Mouse (Mus musculus): ENCODE results near the gene Cdca5.
A peak's percentile ranks its signal among the peaks of the same experiment; 100 is the strongest.
"Not testable (repeated sequence)": the region's sequence is repeated elsewhere in the genome, so short reads cannot be mapped to it uniquely, and the experiment has no call there.

Cdca5 gene

DNA sequence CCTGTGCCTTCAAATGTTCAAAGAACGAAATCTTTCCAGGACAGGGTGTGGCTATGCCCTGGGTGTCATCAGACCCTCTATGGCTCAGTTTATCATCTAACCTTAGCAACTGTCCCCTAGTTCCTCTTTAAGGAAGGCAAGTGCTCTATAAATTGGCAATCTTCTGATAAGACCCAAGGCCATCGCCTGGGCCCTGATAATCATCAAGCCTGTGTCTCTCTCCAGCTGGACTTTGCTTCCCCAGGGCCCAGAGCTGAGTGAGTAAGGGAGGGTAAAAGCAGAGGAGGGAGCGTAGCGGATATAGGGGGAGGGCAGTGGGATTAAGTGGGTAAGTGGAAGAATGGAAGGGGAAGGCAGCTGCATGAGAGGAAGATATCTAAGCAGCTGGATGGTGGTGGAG is 19.7 kb downstream of the Cdca5 start:
- no peak for DNase-seq (ENCODE audit: low read depth, low spot score)

DNA sequence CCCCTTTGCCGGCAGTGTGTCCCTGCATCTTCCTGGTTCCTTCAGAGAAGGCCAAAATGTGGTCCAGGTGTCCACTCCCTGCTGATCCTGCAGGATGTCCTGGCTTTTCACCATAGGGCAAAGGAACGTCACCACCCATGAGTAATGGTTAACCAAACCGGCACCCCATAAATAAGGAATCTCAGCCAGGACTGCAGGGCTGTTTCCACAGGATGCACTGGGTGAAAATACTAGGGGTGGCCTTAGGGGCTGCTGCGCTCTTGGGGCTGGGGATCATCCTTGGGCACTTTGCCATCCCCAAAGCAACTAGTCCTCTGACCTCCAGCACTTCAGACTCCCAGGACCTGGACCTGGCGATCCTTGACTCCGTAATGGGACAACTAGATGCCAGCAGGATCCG is 20.8 kb downstream of the Cdca5 start, which contains the start of gene Naaladl1:
Naaladl1 (plus strand) TSS at position 197 of the 400 bp plus-strand sequence.
- DNase-seq (ENCODE audit: low read depth, low spot score) = no peak

DNA sequence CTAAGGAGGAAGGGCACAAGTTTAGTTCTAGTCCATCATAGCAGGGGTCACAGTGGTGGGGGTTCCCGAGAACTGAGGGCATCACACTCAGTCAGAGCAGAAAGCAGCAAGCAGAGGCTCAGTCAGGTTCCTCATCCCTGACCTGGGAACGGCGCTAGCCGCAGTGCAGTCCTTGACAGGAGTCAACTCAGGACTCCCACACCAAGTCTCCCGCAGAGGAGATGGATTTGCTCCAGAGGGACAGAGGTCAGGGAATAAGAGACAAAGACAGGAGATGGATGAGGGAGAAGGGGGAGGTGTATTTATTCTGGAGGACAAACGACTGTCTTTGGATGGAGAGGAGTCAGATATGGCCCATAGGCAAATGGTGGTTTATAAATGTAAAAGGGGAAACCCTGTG is 28.3 kb downstream of the Cdca5 start:
- DNase-seq (ENCODE audit: low read depth, low spot score) = no peak

DNA sequence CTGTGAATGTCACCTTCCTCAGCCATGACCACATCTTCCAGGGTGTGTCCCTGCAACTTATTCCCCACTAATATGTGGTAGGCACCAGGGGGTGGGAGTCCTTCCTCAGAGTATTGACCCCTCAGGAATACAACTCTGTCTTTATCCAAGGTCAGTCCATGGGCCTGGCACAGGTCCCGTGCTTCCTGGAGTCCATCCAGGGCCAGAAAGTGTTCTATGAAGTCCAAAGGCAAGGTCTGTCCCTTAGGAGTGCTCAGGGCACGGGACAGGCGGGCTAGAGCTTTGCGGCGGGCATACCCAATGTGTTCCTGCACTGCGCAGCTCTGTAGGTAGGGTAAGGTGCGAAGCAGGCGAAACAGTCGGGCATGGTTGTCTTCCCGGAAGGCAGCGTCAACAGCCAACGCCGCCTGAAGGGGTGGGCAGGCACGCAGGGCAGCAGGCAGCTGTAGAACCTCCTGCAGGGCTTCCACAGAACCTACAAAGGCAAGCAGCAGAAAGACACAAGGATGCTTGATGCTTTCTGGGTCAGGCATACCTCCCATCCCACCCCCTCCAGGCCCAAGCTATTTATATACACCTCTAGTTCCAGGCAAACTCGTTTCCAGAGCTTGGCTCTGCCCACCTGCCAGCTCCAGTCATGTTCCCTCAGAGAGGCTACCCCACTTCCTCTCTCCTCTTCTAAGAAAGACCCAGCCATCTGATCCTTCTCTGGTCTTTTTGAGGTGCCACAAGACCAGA is 31.5 kb downstream of the Cdca5 start:
- no peak for DNase-seq (ENCODE audit: low read depth, low spot score)

DNA sequence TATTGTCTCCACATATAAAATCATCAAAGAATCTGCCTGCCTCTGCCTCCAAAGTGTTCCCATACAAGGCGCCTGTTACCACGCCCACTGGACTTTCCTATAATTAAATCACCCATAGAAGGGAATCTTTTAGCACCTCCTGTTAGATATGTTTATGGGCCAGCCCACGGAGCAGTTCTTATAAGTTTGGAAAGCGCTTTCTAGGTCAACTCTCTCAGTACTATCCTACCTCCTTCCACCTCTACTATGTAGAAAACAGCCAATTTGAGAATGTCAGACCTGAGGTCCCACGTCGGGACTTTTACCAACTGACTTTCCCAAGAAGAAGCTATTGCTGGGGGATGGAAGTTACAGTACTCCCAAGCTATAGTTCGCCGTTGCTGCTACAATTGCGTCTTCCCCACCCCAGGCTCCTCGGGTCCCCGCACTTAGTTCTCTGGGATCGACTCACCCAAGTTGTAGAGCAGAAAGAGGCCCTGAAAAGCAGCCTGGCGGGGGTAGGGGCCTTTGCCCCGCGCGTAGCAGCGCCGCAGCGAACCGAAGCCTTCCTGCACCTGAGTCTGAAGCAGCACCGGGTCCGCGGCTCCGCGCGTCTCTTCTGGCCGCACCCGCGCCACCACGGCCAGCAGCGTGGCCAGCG is 32.7 kb downstream of the Cdca5 start:
- DNase-seq (ENCODE audit: low read depth, low spot score) = no peak

DNA sequence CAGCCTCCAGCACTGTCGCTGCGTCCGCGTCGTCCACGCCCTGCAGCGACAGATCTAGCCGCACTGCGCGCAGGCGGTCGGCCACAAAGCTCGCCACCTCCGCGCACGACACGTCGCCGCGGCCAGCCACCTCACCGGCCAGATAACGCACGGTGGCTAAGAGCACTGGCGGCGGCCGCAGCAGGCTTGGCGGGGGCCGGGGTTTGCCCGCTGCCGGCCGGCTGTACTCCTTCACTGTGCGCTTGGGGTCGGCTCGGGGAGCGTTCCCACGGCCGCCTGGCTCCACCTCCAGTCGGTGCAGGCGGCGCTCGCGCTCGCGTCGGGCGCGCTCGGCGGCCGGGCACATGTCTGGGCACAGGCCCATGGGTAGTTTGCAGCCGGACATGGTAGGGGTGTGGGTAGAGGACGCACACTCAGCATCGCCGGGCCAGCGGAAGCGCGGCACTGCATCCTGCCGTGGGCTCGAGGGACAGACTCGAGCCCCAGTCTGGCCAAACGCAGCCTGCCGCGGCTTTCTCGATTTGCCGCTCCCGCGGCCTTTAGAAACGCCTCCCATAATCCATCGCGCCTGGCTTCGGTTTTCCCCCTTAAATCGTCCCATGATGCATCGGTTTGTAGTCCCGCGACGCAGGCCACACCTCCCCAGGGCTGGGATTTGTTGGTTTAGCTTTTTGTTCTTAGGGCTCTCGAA is 33.3 kb downstream of the Cdca5 start, which contains the start of gene Sac3d1:
Sac3d1 (minus strand) TSS at position 665 of the 691 bp plus-strand sequence.
- DNase-seq (ENCODE audit: low read depth, low spot score) = peak; percentile 82

DNA sequence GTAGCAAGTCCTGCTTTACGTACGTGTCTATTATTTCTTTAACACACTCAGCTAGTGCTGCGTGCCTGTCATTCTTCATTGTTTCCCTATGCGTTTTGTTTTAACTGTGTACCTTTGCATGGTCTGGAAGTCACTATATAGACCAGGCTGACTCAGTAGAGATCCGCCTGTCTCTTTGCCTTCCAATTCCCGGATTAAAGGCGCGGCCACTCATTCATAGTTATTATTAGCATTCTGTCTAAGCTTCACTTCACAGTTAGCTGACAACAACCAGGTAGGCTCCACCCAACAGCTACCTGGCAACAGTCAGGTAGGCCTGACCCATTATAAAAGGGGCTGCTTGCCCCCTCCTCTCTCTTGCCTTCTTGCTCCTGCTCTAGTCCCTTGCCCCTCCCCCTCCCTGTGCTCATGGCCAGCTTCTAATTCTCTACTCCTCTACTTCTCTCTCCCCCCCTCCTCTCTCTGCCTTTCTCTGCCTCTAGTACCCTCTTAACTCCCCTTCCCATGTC is 33.9 kb downstream of the Cdca5 start:
- DNase-seq (ENCODE audit: low read depth, low spot score) = no peak

DNA sequence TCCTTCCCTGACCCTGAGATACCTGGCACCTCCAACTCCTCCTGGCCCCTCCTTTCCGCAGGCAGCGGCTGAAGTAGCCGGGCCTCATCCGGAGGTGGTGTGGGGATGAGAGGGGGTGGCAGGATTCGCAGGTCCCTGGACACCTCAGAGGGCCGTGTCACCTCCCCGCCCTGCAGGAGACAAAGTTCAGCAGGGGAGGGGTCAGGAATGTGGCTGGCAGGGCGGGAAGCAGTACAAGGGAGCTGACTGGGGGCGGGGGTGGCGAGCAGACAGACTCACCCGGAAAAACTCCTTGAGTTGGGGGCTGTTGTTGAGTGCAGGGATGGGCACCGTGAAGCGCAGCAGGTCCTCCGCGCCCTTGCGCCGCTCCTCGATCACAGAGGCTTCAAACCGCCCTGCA is 37.0 kb downstream of the Cdca5 start:
- no peak for DNase-seq (ENCODE audit: low read depth, low spot score)

DNA sequence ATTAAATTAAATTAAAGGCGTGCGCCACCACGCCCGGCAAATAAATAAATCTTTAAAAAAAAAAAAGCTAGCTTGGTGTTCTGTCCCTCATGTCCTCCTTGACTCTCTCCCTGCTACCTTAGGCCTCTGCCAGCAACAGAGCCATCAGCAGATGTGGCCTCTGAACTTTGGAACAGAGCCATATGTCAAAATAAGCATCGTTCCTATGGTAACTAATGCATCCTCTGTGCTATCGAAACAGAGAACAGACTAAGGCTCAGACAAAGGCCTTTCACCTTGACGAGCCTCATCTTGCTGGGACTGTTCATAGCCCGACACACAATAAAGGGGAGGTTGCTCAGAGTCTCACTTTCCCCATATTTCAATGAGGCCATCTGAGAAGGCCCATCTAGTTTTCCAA is 38.5 kb downstream of the Cdca5 start:
- no peak for DNase-seq (ENCODE audit: low read depth, low spot score)

DNA sequence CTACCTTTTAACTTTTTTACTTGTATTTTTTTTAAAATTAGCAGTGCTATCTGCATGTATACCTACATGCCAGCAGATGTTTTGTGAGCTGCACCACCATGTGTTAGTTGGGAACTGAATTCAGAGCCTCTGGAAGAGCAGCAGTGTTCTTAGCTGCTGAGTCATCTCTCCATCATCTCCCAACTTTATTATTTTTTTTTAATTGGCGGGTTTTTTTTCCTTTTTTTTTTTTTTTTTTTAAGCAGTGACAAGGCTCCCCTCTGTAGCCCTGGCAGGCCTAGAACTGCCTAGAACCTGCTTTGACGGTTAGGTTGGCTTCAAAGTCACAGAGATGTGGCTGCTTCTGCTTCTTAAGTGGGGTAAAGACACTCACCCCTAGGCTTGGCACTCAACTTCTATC is 40.1 kb downstream of the Cdca5 start:
- DNase-seq (ENCODE audit: low read depth, low spot score) = no peak

DNA sequence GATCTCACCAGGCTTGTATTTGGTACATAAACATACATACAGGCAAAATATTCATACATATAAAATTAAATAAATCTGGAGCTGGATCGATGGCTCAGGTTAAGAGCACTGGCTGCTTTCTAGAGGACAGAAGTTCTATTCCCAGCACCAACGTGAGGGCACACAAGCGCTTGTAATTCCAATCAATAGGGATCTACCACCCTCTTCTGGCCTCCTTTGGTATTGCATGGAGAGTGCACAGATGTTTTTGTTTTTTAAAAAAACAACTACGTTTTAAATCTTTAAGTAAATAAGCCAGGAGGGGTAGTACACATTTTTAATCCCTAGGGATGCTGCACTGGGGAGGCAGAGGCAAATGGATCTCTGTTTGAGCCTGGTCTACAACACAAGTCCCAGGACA is 41.5 kb downstream of the Cdca5 start:
- peak; percentile 47 for DNase-seq (ENCODE audit: low read depth, low spot score)

DNA sequence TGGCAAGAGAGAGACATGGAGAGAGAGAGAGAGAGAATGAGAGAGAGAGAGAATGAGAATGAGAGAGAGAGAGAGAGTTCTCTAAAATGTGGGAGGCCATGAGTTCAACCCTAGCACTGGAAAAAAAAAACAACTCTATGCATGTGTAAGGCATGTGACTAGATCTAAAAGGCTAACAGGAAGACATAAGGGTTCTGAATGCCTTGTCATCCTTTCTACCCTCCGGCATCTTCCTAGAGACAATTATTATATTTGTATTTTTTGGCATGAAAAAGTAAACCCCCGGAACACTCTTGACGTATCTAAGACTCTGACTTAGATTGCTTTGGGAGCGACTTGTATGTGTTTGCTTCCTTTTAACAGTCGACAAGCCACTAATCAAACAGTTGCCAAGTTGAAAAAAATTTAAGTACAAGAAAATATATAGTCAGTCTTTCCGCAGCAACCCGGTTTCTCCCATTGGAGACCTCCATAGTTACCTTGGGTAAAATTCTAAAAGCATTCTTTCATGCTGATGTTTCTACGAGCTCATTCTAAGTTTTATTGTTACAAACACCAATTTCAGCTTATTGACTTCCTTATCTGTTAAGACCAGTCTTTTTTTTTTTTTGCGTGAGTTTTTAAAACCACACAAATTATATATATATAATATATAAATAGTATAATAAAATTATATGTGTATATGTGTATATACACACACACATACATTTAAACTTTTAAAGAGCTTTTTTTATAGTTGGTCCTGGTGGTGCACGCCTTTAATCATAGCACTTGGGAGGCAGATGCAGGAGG is 42.2 kb downstream of the Cdca5 start:
- no peak for DNase-seq (ENCODE audit: low read depth, low spot score)

DNA sequence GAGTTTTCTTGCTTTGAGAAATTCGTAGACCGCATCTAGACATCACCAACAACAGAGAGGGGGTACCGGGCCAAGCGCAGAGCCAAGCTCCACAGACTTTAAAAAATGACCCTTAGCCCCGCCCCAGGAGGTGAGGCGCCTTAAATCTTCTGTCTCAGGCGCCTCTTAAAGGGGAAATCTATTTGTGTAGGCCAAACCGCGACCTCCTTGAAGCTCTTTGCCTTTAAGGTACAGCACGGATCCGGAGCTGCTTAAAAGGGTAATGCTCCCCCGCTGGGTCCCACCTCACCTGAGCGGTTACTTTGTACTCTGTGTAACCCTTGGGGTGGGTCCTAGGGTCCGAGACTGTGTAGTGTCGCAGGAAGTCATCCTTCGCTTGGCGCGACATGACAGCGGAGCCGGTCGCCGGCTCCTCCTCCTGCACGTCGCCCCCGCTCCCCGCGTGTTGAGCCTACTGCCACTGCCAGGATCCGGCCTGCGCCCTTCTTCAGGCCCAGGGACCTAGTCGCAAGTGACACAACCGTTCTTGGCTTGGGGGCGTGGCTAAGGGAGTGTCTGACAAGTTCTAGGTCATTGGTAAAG is 43.1 kb downstream of the Cdca5 start, which contains the start of gene Snx15:
Snx15 (minus strand) TSS at position 545 of the 582 bp plus-strand sequence.
- peak; percentile 91 for DNase-seq (ENCODE audit: low read depth, low spot score)

DNA sequence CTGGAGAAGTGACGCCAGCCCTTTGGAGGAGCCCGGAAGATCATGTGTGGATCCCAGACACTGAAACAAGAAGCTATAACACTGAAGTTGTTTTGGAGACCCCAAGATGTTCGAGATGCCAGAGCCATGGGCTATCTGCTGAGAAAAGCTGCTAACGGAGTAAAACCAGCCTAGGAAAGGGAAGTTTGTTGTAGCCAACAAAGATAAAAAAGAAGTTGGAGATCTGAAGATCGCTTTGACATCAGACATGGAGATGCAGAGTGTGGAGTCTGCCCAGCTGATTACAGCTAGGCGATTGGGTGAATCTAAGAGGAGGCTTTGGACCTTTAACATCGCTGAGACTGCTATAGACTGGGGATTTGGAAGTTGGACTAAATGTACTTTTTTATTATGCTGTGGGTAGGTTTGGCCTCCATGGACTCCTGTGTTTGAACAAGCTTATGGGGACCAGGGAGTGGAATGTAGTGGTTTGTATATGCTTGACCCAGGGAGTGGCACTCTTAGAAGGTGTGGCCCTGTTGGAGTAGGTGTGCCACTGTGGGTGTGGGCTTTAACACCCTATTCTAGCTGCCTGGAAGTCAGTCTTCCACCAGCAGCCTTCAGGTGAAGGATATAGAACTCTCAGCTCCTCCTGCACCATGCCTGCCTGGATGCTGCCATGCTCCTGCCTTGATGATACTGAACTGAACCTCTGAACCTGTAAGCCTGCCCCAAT is 45.8 kb downstream of the Cdca5 start:
- DNase-seq (ENCODE audit: low read depth, low spot score) = not testable (repeated sequence)

DNA sequence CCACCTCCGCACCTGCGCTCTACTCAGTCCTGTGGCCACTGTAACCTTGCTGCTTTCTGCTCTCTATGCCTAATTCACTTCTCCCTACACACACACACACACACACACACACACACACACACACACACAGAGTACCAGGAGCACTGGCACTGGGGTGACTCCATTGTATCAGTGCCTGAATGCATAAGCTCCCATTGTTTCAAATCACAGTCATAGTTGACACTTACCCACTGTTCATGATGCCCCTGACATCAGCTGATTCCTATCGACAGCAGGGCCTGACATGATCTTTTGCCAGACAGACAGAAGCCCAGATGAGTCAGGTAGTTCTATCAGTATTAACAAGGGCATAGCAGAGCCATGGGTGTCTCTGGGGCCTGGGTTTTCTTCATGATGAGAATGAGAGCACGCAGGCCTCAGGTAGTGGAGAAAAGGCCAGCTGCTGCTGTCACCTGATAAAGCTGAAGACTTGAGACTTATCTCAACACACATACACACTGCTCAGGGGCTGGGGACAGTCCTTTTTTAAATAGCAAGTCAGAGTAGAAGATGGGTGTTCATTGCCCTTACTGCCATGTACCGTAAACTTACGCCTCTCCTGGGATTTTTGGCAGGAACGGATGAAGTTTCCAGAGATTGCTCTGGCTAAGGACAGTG is 47.5 kb downstream of the Cdca5 start:
- no peak for DNase-seq (ENCODE audit: low read depth, low spot score)

DNA sequence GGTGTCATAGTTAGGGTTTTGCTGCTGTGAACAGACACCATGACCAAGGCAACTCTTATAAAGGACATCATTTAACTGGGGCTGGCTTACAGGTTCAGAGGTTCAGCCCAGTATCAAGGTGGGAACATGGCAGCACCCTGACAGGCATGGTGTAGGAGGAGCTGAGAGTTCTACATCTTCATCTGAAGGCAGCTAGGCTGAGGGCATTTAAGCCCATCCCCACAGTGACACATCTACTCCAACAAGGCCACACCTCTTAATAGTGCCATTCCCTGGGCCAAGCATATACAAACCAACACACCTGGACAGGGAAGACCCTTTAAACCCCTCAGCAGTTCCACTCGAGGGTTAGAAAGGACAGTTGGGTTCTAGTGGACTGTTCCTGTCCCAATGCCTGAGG is 48.4 kb downstream of the Cdca5 start:
- DNase-seq (ENCODE audit: low read depth, low spot score) = not testable (repeated sequence)

DNA sequence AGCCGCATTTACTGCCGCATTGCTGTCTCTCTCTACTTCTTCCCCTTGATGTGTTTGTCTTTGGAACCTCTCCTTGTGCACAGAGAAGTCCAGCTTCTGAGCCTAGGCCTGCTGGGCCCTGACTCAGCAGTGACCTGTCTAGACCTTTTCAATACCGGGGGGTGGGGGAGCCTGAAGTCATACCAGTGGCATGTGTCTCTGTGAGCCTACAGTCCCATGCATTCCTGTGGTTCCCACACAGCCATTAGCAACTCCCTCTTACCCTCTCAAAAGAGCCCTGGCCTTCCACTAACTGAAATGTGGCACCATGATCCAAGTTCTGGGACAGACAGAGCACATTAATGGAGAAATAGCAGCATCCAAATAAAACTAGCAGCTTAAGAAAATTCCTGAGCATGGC is 51.6 kb downstream of the Cdca5 start:
- no peak for DNase-seq (ENCODE audit: low read depth, low spot score)

DNA sequence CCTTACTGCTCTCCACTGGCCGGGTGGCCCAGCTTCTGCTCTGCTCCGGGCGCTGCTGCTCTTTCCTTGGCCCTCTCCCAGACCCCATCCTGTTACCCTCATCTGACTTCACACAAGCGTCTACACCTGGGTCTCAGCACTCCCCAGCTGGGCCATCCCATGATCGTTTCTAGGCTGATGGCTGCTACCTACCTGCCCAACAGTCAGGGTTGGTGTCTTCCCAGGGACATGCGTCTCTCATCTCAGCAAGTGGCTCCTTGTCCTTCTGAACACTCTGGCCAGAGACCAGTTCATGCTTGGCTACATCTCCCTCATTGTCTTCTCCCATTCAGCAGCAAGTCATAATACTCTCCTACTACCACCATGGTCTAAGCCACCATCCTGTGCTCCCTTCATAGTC is 54.9 kb downstream of the Cdca5 start:
- DNase-seq (ENCODE audit: low read depth, low spot score) = no peak

DNA sequence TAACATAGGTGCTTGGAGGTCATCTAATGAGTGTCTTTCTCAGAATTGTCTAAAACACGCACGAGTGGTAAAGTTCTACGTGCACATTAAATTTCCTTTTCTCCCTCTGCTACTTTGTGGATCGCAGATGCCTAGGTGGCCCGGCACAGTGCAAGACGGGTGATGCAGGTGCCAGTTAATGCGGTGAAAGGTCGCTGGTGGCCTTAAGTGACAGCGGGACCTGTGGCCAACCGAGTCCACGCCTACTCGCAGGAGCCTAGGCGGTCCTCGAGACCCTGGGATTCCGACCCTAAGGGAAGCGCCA is 55.5 kb downstream of the Cdca5 start:
- no peak for DNase-seq (ENCODE audit: low read depth, low spot score)
